Mouse (Mus musculus) neural tube, embryonic 13.5 days (tissue): ENCODE results near the gene Ripply1. TPM values are rescaled to one million over a fixed set of nuclear protein-coding genes. Genes with fewer than 3 reads are reported as not detected.
"Not testable (repeated sequence)": the region's sequence is repeated elsewhere in the genome, so short reads cannot be mapped to it uniquely, and the experiment has no call there.

Experiments used
- ATAC-seq: fragments of 200-750 bp; cut with Nextera tagmentation; 2 replicates; pipeline ENCODE4 v1.8.0; 2017; ENCODE audit warnings: low read depth, mild to moderate bottlenecking, moderate TSS enrichment, moderate library complexity
- H3K27ac ChIP-seq: fragments of 300-500 bp; sonication (generic); replicated peaks from 2 replicates; pipeline ENCODE4 v1.5.1; 2015; ENCODE audit warnings: moderate library complexity, mild to moderate bottlenecking, inconsistent platforms
- H3K27me3 ChIP-seq: fragments of 300-500 bp; sonication (generic); 2 replicates; pipeline ENCODE4 v1.6.1; 2015; ENCODE audit warnings: mild to moderate bottlenecking, inconsistent platforms
- H3K36me3 ChIP-seq: fragments of 300-500 bp; sonication (generic); 2 replicates; pipeline ENCODE4 v1.6.1; 2015; ENCODE audit warnings: mild to moderate bottlenecking, inconsistent platforms
- H3K4me1 ChIP-seq: fragments of 300-500 bp; sonication (generic); replicated peaks from 2 replicates; pipeline ENCODE4 v1.6.1; 2015; ENCODE audit warnings: inconsistent platforms
- H3K4me2 ChIP-seq: fragments of 300-500 bp; sonication (generic); 2 replicates; pipeline ENCODE4 v1.6.1; 2015; ENCODE audit warnings: inconsistent platforms, mild to moderate bottlenecking, moderate library complexity
- H3K4me3 ChIP-seq: fragments of 300-500 bp; sonication (generic); 2 replicates; pipeline ENCODE4 v1.5.1; 2015; ENCODE audit warnings: mild to moderate bottlenecking, inconsistent platforms
- H3K9ac ChIP-seq: fragments of 300-500 bp; sonication (generic); 2 replicates; pipeline ENCODE4 v1.6.1; 2015; ENCODE audit warnings: moderate library complexity, mild to moderate bottlenecking, inconsistent platforms
- H3K9me3 ChIP-seq: fragments of 300-500 bp; sonication (generic); 2 replicates; pipeline ENCODE4 v1.6.1; 2016; ENCODE audit warnings: inconsistent platforms
- WGBS: fragments of 180-500 bp; shearing (Covaris S2); methylation state at CpG from one replicate; pipeline ENCODE4 v1.1.7; 2015; 5-methylcytosine and 5-hydroxymethylcytosine counted together
- polyA plus RNA-seq: library from polyadenylated mRNA; unstranded; fragments of >200 nt; fragmentation: Nextera tagmentation; extraction: Ambion mirVana; gene quantifications from 2 replicates; pipeline ENCODE4 v1.2.1, GENCODE M21; 2015

Gene Ripply1
- polyA plus RNA-seq, 1 experiment from 2014 or later = not detected

- no peak overlapping the region for H3K9ac ChIP-seq
- WGBS = 71% methylated on average over 1 of the region's 1 CpGs
- H3K27ac ChIP-seq = no peak overlapping the region
- H3K27me3 ChIP-seq = peaks cover 39% of the 10 kb centered on the region
- 0 out of 2 replicates have a peak, but pooled peaks cover 7% of the 10 kb centered on the region for H3K4me1 ChIP-seq
- no peak overlapping the region for H3K4me3 ChIP-seq
- H3K4me2 ChIP-seq = no peak overlapping the region
- no peaks in the 10 kb centered on the region for H3K36me3 ChIP-seq
- H3K9me3 ChIP-seq = no peaks in the 10 kb centered on the region
- ATAC-seq = no peak
Observed at GRCm38 (mm10) chrX:139778886-139779285, 3.3 kb downstream of the Ripply1 start.

- Histone ChIP-seq H3K4me1 (no peaks in the 10 kb centered on the region), H3K4me2 (no peak overlapping the region), H3K9me3 (no peaks in the 10 kb centered on the region), H3K27me3 (peaks cover 31% of the 10 kb centered on the region), H3K36me3 (no peaks in the 10 kb centered on the region), H3K27ac (no peak overlapping the region), H3K9ac (no peak overlapping the region), H3K4me3 (no peak overlapping the region)
- ATAC-seq = no peak
- WGBS = 30% methylated on average over 4 of the region's 4 CpGs
Observed at GRCm38 (mm10) chrX:139777357-139777756, 4.8 kb downstream of the Ripply1 start.

GRCm38 (mm10) chrX:139775084-139775612, 7.0 kb downstream of the Ripply1 start:
- Histone ChIP-seq H3K27ac (no peak overlapping the region), H3K27me3 (peaks cover 17% of the 10 kb centered on the region), H3K36me3 (no peaks in the 10 kb centered on the region), H3K4me2 (no peak overlapping the region), H3K9ac (no peak overlapping the region), H3K4me1 (no peaks in the 10 kb centered on the region), H3K9me3 (no peaks in the 10 kb centered on the region), H3K4me3 (no peak overlapping the region)
- WGBS = 76% methylated on average over 7 of the region's 7 CpGs
- ATAC-seq = no peak

- ATAC-seq = no peak
- H3K4me1 ChIP-seq = no peaks in the 10 kb centered on the region
- WGBS = 30% methylated on average over 18 of the region's 18 CpGs
Observed at GRCm38 (mm10) chrX:139774309-139775083, 7.7 kb downstream of the Ripply1 start.

GRCm38 (mm10) chrX:139769975-139770637, 12.0 kb downstream of the Ripply1 start:
- H3K27ac ChIP-seq = no peak overlapping the region
- ATAC-seq = no peak
- H3K36me3 ChIP-seq = no peaks in the 10 kb centered on the region
- no peaks in the 10 kb centered on the region for H3K4me1 ChIP-seq
- peaks cover 20% of the 10 kb centered on the region for H3K27me3 ChIP-seq
- no peak overlapping the region for H3K9ac ChIP-seq
- no peak overlapping the region for H3K4me2 ChIP-seq
- WGBS = 64% methylated on average over 13 of the region's 13 CpGs
- H3K4me3 ChIP-seq = no peak overlapping the region
- H3K9me3 ChIP-seq = no peaks in the 10 kb centered on the region

More at GRCm38 (mm10) chrX:139774309-139775083, 7.7 kb downstream of the Ripply1 start:
- H3K4me2 ChIP-seq = no peak overlapping the region
- H3K4me3 ChIP-seq = no peak overlapping the region
- H3K36me3 ChIP-seq = no peaks in the 10 kb centered on the region
- H3K27ac ChIP-seq = no peak overlapping the region
- no peaks in the 10 kb centered on the region for H3K9me3 ChIP-seq
- peaks cover 13% of the 10 kb centered on the region for H3K27me3 ChIP-seq
- H3K9ac ChIP-seq = no peak overlapping the region

- no peaks in the 10 kb centered on the region for H3K4me1 ChIP-seq
- 77% methylated on average over 2 of the region's 2 CpGs for WGBS
- no peak for ATAC-seq
- no peak overlapping the region for H3K4me3 ChIP-seq
- H3K9ac ChIP-seq = no peak overlapping the region
- no peak overlapping the region for H3K4me2 ChIP-seq
- no peak overlapping the region for H3K27ac ChIP-seq
- H3K9me3 ChIP-seq = no peaks in the 10 kb centered on the region
- peaks cover 3% of the 10 kb centered on the region; the same call in 1 of the 2 replicates for H3K27me3 ChIP-seq
- H3K36me3 ChIP-seq = no peaks in the 10 kb centered on the region
Observed at GRCm38 (mm10) chrX:139762546-139762945, 19.6 kb downstream of the Ripply1 start.

GRCm38 (mm10) chrX:139758634-139759033, 23.5 kb downstream of the Ripply1 start:
- H3K27ac ChIP-seq, H3K36me3 ChIP-seq, H3K4me1 ChIP-seq, H3K4me3 ChIP-seq, H3K9me3 ChIP-seq, H3K9ac ChIP-seq, ATAC-seq, H3K4me2 ChIP-seq, H3K27me3 ChIP-seq: not testable (repeated sequence)
- WGBS = 85% methylated on average over 3 of the region's 3 CpGs

GRCm38 (mm10) chrX:139751855-139752254, 30.3 kb downstream of the Ripply1 start:
- Histone ChIP-seq H3K9ac (no peak overlapping the region), H3K4me2 (no peak overlapping the region), H3K4me1 (no peaks in the 10 kb centered on the region), H3K27ac (no peak overlapping the region), H3K36me3 (no peaks in the 10 kb centered on the region), H3K27me3 (no peaks in the 10 kb centered on the region; the same call in 1 of the 2 replicates), H3K4me3 (no peak overlapping the region), H3K9me3 (no peaks in the 10 kb centered on the region)
- 0% methylated on average over 1 of the region's 1 CpGs for WGBS
- ATAC-seq = no peak

GRCm38 (mm10) chrX:139737066-139737465, 45.1 kb downstream of the Ripply1 start:
- Histone ChIP-seq H3K4me1 (no peaks in the 10 kb centered on the region), H3K9ac (no peak overlapping the region), H3K9me3 (no peaks in the 10 kb centered on the region), H3K27ac (no peak overlapping the region), H3K36me3 (no peaks in the 10 kb centered on the region), H3K4me2 (no peak overlapping the region), H3K27me3 (peaks cover 16% of the 10 kb centered on the region), H3K4me3 (no peak overlapping the region)
- 86% methylated on average over 5 of the region's 5 CpGs for WGBS
- no peak for ATAC-seq

- Histone ChIP-seq H3K9ac (no peak overlapping the region), H3K9me3 (no peaks in the 10 kb centered on the region), H3K4me2 (no peak overlapping the region), H3K4me3 (no peak overlapping the region), H3K36me3 (no peaks in the 10 kb centered on the region), H3K4me1 (no peaks in the 10 kb centered on the region), H3K27me3 (peaks cover 10% of the 10 kb centered on the region; the same call in 1 of the 2 replicates), H3K27ac (no peak overlapping the region)
- WGBS = 90% methylated on average over 3 of the region's 3 CpGs
- no peak for ATAC-seq
Observed at GRCm38 (mm10) chrX:139730541-139730940, 51.6 kb downstream of the Ripply1 start.
